Mouse (Mus musculus) small intestine, adult 2 months (tissue): Measurements from ENCODE around the gene B3gnt5. TPM values are rescaled to one million over a fixed set of nuclear protein-coding genes. Genes with fewer than 3 reads are reported as not detected.
A peak's percentile ranks its signal among the peaks of the same experiment; 100 is the strongest.
"Not testable (repeated sequence)": the region's sequence is repeated elsewhere in the genome, so short reads cannot be mapped to it uniquely, and the experiment has no call there.

Source experiments
- H3K27ac ChIP-seq: fragments of 200-500 bp; 2 replicates; pipeline ENCODE4 v1.5.1; 2012; ENCODE audit warnings: low read depth, low read length, control low read depth, inconsistent platforms; ENCODE audit not compliant: insufficient read depth
- H3K27me3 ChIP-seq: fragments of 200-500 bp; 2 replicates; pipeline ENCODE4 v1.6.1; 2012; ENCODE audit warnings: mild to moderate bottlenecking, moderate library complexity, low read length, inconsistent platforms; ENCODE audit not compliant: control insufficient read depth, insufficient read depth
- H3K36me3 ChIP-seq: fragments of 200-500 bp; 2 replicates; pipeline ENCODE4 v1.6.1; 2012; ENCODE audit warnings: mild to moderate bottlenecking, low read length, control low read depth, inconsistent platforms; ENCODE audit not compliant: control insufficient read depth, insufficient read depth
- H3K4me1 ChIP-seq: fragments of 200-500 bp; 2 replicates; pipeline ENCODE4 v1.6.1; 2012; ENCODE audit warnings: low read length, inconsistent platforms, mixed read lengths; ENCODE audit not compliant: control insufficient read depth, insufficient read depth, insufficient read length
- H3K4me3 ChIP-seq: fragments of 200-500 bp; 2 replicates; pipeline ENCODE4 v1.5.1; 2012; ENCODE audit warnings: low read depth, mild to moderate bottlenecking, control low read depth, inconsistent platforms, low read length, moderate library complexity
- CTCF ChIP-seq: fragments of 200-500 bp; IDR thresholded peaks from 2 replicates; pipeline ENCODE4 v1.5.1; 2012; ENCODE audit warnings: low read depth, mild to moderate bottlenecking, control low read depth, inconsistent platforms, low read length, moderate library complexity, mixed read lengths; ENCODE audit not compliant: insufficient replicate concordance, insufficient read length; ENCODE audit errors: extremely low read depth
- POLR2A ChIP-seq: fragments of 200-500 bp; IDR thresholded peaks from 2 replicates; pipeline ENCODE4 v1.6.1; 2012; ENCODE audit warnings: low read depth, mild to moderate bottlenecking, control low read depth, inconsistent platforms, low read length, moderate library complexity
- WGBS: fragments of 180-500 bp; shearing (Covaris S2); methylation state at CpG from one replicate; pipeline ENCODE4 v1.1.7; 2018; 5-methylcytosine and 5-hydroxymethylcytosine counted together
- polyA plus RNA-seq: library from polyadenylated mRNA; depleted of rRNA; stranded (reverse); fragments of >200 nt; gene quantifications from 2 replicates; pipeline ENCODE4 v1.2.3, GENCODE M21; 2012; rRNA removed

The B3gnt5 gene
- polyA plus RNA-seq: 0.10 and 0.27 TPM in 2 replicates

DNA sequence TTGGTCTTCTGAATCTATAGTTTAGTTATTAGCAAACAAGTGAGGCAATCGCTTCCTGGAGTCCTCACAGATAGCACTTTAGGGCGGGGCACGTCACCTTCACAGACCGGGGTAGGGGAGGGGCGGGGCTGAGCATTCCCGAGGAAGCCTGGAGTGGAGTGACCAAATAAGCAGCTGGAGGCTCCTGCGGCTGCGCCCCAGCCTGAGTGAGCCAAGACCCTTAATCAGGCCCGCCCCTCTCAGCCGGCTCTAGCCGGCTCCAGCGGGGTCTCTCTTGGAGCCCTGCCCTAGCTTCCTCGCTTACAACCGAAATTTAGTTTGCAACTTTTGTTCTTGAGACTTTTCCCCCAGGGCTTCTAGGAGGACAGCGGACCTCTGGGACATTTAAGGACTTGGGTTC lies at the start of gene B3gnt5:
TSS of gene B3gnt5 (plus strand) at position 135 of the 400 bp plus-strand sequence.
- no peaks in the 10 kb centered on the region for H3K36me3 ChIP-seq
- peaks cover 6% of the 10 kb centered on the region for H3K4me1 ChIP-seq
- under 1% methylated on average over 15 of the region's 15 CpGs for WGBS
- H3K4me3 ChIP-seq: peak within 1 kb of the TSS; percentile 70
- TF ChIP-seq CTCF: no peak
- no peak for TF ChIP-seq POLR2A
- no peak within 1 kb of the TSS for H3K27ac ChIP-seq
- peaks cover 6% of the 10 kb centered on the region; the same call in 1 of the 2 replicates for H3K27me3 ChIP-seq

DNA sequence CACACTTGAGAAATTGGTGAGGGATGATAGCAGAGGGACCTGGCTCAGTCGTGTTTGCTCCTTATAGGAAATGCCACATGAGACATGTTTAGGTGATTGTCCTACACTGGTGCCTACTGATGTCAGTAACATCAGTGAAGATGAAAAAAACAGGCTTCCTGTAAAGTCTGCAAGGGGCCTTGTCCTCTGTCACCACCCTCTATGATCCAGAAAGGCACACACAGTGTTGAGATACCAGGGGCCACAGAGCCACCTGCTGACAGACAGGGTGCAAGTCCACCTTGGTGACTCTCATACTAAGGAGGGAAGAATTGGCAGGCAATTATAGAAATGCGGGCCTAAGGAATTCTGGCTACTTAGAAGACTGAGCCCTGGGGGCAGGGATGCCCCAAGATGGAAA lies 39.0 kb upstream of the B3gnt5 start:
- TF ChIP-seq POLR2A: no peak
- TF ChIP-seq CTCF: no peak
- no peaks in the 10 kb centered on the region for H3K4me1 ChIP-seq
- no peaks in the 10 kb centered on the region for H3K36me3 ChIP-seq
- 46% methylated on average over 2 of the region's 2 CpGs for WGBS
- H3K27me3 ChIP-seq: no peaks in the 10 kb centered on the region
- no peak overlapping the region for H3K4me3 ChIP-seq
- no peak overlapping the region for H3K27ac ChIP-seq

DNA sequence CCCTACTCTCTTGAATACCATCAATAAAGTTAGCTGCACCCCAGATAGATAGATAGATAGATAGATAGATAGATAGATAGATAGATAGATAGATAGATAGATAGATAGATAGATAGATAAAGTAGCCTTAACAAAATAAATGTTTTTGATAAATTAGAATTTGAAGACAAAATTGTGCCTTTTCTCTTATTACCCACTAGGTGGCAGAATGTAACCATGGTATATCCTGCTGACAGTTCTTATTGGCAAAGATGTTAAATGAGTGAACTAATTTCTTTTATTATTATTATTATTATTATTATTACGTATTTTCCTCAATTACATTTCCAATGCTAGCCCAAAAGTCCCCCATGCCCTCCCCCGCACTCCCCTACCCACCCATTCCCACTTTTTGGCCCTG lies 35.9 kb upstream of the B3gnt5 start:
- not testable (repeated sequence) for H3K4me3 ChIP-seq, H3K36me3 ChIP-seq, H3K4me1 ChIP-seq, H3K27ac ChIP-seq, H3K27me3 ChIP-seq
- WGBS: 34% methylated on average over 2 of the region's 2 CpGs

DNA sequence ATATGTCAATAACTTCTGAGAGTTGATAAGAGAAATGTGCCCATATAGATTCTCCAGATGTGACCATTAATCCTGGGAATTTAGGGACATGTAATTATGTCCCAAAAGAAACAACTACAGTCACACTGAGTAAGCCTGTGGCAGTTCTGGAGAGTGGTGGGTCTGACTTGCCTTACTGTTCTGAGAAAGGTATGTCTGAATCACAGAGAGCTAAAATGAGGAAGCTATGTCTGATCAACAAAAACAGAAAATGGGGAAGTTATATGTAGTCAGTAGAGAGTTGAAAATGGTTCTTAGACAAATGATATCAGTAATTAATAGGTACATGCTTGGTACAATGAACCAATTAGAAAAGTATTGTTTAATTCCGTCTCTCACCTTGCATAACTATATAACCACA lies 27.1 kb upstream of the B3gnt5 start:
- Histone ChIP-seq H3K4me3 (no peak overlapping the region), H3K4me1 (no peaks in the 10 kb centered on the region), H3K36me3 (no peaks in the 10 kb centered on the region), H3K27ac (no peak overlapping the region), H3K27me3 (no peaks in the 10 kb centered on the region)
- TF ChIP-seq POLR2A (no peak), CTCF (no peak)
- 78% methylated on average over 1 of the region's 1 CpGs for WGBS

DNA sequence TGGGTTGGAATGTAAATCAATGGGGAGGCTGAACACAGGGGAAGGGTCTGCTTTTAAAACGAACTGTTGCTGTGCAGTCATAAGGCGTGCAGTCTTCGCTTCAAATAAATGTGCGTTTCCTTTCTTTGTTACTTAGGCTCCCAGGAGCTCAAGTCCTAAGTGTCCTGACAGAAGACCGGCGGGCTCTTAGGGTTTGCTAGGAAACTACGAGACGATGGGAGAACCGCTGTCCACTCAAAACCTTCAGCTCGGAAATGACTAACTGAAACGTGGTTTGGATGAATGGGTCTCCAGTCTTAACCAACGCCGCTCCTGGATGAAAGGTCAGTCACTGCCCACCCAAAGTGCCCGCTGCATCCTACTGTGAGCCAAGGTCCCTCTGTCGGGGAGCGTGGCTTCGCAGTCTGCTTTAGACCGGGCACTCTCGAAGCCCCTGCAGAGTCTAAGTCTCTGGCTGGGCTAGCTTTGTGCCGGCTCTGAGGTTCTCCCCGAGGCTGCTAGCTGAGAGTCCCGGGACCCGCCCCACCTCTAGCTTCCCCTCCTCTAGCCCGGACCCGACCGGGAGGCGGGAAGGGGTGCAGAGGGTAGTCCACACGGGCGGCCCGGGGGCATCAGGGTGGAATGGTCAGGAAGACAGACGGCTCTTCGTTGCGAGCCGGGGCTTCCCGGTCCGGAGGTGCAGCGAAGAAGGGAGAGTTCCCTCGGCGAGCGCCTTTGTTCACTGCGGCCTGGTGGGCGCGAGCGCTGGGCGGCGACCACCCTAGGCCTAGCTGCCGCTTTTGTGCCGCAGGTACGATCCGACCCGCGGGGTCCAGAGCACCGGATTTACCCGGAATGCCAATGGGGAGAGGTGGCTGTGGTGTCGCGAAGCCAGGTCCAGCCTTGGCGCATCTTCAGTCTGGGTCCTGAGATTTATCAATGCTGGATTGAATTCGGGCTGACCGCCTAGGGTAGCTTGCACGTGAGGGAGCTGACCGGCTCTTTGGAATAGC lies 793 bp downstream of the B3gnt5 start:
- Histone ChIP-seq H3K4me1 (peaks cover 6% of the 10 kb centered on the region), H3K27ac (no peak overlapping the region), H3K4me3 (peak overlapping the region; percentile 70), H3K36me3 (no peaks in the 10 kb centered on the region), H3K27me3 (peaks cover 6% of the 10 kb centered on the region; the same call in 1 of the 2 replicates)
- TF ChIP-seq CTCF (no peak), POLR2A (no peak)
- WGBS: 3% methylated on average over 61 of the region's 61 CpGs

DNA sequence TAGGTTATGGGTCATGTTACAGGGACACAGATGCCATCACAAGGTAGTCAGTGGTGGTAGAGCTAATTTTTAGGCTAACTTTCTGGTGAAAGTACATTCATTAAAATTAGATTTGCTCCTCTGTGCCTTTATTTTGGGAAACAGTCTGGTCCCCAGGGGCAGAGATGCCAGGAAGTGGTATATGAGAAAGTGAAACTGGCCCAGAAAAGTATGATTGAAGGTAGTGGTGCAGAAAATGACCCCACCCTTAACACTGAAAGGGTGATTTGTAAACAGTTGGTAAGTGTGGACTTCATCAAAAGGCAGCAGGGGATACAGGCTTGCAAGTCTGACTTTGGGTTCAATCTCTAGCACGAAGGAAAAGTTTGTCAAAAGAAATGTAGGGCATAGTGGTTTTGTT lies 1.7 kb downstream of the B3gnt5 start:
- no peak overlapping the region for H3K27ac ChIP-seq
- TF ChIP-seq POLR2A (no peak), CTCF (no peak)
- peaks cover 6% of the 10 kb centered on the region for H3K4me1 ChIP-seq
- H3K36me3 ChIP-seq: no peaks in the 10 kb centered on the region; the same call in 1 of the 2 replicates
- H3K4me3 ChIP-seq: no peak overlapping the region
- peaks cover 6% of the 10 kb centered on the region; the same call in 1 of the 2 replicates for H3K27me3 ChIP-seq
- 66% methylated on average over 1 of the region's 1 CpGs for WGBS

DNA sequence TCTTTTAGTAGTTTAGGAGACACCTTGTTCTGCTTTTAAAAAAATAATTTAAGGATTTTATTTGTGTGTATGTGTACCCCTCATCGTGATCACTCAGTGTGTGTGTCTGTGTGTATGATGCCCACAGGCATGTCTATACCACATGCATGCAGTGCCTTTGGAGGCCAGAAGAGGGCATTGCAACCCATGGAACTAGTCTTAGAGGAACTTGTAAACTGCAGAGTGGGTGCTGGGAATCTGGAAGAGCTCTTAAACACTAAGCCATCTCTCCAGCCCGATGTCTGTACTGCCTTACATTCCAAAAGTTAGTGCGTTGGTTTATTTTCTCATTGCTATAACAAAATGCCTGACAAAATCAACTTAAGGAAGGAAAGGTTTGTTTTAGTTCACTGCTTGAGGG lies 6.1 kb downstream of the B3gnt5 start:
- no peaks in the 10 kb centered on the region; the same call in 1 of the 2 replicates for H3K36me3 ChIP-seq
- over 99% methylated on average over 3 of the region's 3 CpGs for WGBS
- H3K4me3 ChIP-seq: no peak overlapping the region
- H3K27ac ChIP-seq: no peak overlapping the region
- H3K4me1 ChIP-seq: peaks cover under 1% of the 10 kb centered on the region
- no peak for TF ChIP-seq CTCF
- no peak for TF ChIP-seq POLR2A
- peaks cover under 1% of the 10 kb centered on the region; the same call in 1 of the 2 replicates for H3K27me3 ChIP-seq
